Mouse (Mus musculus) cerebellum, postnatal 25 days (tissue): ENCODE results near the gene D430042O09Rik.

ENCODE experiments used
- DNase-seq, 2 experiments: peaks; one replicate each; pipeline ENCODE4 v3.0.0; 2021; ENCODE audit warnings: mixed read lengths in 2 of 2

The D430042O09Rik gene

DNA sequence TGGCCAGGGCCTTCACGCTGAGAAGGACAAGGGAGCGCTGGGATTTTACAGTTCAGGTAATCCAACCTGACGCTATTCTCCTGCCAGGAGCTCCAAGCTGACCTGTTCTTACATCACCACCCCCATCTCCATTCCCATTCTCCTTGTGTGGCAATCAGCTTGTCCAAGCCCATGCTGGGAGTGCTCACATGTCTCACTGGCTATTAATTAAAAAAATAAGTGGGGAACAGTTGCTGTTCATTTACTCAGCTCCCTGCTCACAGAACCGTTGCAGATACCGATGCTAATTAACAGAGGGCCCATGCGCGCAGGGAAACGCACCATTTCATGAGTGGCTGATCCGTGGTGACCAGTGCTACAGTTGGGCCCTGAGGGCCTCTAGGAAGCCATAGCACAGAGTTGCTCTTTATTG lies 110.6 kb downstream of the D430042O09Rik start:
- peak; percentile 80 to 81 for DNase-seq

DNA sequence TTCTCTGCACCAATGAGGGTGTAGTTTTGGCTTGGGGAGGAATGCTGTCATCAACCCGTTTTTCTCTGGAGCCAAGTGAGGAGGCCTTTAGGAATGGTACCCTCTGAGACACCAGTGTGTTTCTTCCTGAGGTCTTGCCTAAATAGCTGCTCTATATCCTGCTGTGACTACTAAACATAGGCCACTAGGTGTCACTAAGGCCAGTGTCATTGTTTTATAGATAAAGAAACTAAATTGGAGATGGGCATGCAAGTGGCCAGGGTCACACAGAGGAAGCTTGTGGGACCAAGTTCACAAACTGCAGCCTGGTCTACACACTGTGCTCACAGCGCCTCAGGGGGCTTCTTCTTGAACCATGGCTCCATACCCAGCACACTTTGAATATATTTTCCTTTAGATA lies 112.5 kb downstream of the D430042O09Rik start:
- DNase-seq: no peak

DNA sequence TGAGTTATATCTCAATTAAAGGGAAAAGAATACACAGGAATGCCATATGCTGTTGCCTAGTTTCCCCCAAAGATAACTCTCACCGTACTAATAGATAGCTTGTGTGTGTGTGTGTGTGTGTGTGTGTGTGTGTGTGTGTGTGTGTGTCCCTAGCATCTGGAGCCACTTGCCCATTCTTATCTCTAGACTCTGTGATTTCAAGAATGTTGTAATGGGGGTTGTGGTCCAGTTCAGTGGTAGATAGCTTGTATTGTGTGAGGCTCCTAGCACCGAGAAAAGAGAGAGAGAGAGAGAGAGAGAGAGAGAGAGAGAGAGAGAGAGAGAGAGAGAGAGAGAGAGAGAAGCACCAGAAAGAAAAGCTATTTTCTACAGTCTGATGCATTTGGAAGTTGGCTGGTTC lies 118.7 kb downstream of the D430042O09Rik start:
- DNase-seq: no peak

DNA sequence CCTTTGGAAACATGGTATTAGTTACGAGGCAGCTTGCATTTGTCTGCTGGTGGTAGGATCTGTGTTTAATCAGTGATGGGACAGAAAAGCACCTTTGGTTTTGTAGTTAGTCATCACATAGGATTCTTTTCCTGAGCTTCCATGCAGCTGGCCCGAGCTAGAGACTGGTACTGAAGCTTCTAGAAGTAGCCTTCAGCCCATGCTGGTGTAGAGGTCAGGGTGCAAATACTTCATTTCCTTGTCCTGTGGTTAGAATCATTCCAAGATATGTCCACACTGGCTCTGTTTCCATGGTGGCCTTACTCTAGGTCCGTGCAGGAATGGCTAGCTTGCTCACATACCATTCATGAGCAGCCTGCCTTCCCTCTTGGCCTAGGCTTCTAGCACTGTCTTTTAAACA lies 119.2 kb downstream of the D430042O09Rik start:
- no peak for DNase-seq

DNA sequence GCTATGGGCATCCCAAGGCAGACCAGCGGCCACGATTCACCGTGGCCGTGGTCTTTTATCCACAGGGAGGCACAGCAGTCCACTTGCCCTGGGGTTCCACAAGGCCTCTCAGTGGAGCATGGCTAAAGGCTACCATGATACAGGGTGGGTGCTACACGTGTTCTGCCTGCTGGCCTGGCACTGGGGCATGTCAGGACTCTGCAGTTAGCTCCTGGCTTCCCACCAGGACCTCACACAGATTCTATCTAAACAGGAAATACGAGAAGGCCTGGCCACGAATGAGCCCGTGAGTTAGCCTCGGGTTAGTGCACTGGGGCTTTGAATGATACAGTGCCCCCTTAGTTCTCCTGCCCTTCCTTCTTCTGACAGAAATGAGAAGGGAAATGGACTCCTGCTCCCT lies 119.7 kb downstream of the D430042O09Rik start:
- DNase-seq: no peak

DNA sequence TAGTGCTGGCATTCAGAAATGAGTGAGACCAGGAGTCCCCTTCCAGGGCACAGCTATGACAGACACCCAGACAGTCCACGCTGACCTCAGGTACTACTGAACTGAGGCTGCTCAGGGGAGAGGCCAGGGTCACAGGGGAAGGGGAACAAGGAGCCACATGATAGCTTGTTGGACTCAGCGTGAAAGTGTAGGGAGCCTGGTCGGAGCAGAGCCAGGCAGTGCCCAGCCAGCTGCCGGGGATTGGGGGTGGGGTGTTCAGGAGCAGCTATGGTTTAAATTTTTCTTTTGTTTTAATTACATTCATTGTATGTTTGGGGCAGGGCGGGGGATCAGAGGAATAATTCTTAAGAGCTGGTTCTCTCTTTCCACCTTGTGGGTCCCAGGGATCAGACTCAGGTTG lies 120.9 kb downstream of the D430042O09Rik start:
- no peak for DNase-seq

DNA sequence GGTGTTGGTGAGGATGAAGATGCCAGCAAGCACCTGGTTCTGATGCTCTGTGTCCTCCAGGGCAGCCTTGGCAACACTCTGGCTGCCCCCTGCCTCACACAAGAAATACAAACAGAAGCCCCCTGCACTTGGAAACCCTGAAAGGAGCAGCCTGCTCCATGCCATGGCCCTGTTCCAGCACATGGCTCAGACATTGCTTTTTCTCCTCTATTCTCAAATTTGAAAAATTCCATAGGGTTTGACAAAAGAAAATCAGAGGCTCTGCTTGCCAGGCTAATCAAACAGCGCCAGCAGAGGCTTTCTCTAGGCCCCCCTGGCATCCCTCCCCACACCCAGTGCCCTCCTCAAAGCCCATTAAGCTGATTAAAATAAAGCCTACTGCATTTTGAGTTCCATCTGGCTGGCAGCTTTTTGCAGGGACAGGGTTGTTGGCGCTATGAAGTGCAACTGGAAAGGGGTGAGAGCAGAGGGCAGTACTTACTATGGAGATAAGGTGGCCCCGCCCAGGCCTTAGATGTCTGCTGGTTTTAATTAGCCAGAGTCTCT lies 121.5 kb downstream of the D430042O09Rik start:
- no peak for DNase-seq

DNA sequence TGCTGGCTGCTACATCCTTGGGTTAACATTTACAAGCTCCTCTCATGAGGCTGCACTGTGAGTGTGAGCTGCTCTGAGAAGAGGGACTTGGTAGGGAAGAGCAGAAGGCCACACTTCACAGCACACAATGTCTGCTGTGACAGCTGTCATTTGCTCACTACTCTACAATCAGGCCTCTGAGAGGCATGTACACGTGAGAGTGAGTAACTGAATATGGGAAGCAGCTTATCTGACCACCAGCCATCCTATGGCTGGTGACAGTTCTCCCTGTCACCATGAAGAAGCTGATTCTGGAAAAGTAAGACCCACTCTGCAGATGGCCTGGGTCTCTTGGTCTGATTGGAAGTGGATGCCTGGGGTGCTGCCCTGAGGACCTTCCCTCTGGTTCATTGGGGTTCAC lies 125.1 kb downstream of the D430042O09Rik start:
- DNase-seq: no peak

DNA sequence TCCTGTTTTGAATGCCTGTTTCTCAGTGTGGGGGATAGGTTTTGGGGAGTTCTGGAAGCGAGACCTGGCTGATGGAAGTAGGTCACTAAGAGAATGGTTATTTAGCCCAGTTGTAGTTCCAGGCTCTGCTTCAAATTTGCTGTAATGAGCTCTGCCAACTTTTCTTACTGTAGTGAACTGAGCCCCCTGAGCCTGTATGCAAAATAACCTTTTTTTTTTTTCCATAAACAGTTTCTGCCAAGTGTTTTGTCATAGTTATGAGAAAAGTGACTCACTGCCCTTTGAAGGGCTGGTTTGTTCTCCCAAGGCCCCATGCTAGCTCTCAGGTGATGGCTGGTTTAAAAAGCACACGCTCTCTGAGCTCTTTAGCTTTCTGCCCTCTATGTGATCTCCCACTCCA lies 125.8 kb downstream of the D430042O09Rik start:
- DNase-seq: no peak

DNA sequence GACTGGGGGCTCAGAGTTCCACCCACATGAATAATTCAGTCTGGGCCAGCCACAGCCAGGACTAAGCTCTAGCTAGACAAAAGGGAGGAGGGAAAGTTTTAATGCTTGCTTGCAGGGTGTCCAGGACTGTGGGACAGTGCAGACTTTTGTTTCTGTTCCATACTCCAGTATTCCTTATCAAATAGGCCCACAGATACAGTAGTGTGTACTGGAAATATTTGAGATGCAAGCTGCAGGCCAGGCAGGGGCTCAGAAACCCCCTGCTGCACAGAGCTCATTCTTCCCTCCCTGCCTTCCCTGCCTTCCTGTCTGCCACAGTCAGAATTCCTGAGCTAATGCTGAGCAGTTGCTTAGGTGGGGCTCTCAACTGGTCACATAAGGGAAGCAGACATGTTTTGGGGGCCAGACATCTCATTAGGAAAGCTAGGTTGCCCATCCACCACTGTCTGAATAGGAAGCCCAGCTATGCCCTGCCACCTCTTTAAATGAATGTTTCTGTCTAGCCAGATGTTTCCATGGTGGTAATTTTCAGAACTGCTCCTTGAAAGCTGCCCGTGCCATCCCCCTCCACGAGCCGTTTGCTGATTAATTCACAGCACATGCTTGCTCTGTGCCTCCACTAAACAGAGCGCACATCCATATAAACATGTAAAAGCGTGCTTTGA lies 130.5 kb downstream of the D430042O09Rik start:
- no peak for DNase-seq

DNA sequence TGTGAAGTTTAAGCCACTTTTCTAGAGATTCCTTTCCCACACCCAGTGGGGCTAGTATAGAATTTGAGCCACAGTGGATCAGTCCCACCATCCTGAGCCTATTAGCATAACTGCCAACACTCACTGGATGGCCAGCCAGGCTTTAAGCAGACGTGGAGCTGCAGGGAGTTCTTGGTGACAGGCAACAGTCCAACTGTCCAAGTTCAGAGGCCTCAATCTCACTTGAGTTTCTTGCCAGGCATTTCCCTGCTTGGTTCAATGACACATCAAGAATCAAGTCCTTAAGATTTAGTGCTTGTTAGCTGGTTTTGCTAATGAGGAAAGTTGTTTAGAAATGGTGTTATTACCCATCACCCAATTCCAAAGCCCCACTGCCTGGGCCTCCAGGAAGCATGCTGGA lies 137.9 kb downstream of the D430042O09Rik start:
- peak in 1 of 2 experiments; percentile 42 for DNase-seq

DNA sequence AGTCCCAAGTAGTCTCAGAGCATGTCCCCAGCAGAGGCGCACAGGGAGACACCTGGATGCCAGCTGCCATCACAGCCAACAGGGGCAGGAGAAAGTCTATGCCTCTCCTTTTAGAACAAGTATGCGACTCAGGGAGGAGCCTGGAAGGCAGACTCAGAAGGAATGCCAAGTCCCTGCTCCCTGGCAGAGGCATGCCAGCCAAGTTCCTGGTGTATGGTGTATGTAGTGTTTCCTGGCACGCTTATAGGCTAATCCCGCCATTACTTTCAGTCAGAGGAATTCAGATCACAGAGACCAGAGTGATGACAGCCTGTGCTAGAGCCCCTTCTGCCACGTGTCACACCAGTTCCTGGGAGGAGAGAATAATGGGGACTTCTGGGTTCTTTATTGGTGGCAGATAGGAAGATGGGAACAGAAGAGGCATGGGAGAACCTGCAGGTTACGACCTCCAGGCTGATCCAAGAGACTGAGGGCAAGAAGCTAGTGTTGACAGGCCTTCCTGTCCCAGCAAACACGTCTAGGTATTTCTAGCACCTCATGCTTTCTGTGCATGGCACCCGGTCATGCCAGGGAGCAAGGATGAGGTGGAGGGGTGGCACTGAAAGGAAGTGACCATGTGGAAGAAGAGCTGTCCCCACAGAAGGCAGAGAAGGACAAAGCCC lies 139.3 kb downstream of the D430042O09Rik start:
- peak; percentile 26 to 45 for DNase-seq

DNA sequence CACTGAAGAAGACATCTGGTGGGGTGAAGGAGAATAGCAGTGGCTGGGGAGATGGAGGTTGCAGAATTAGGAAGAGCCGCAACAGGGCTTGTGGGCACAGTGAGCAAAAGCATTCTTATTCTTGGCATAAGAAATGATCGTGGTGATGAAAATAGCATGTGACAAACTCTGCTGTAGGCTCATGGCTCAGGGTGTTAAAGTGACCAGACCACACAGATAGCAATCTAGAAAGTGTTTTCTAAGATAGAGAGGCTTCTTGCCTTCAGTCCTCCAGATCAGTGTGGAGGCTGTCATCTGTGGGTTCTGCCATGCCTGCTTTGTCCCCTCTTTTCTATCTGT lies 139.8 kb downstream of the D430042O09Rik start:
- no peak for DNase-seq

DNA sequence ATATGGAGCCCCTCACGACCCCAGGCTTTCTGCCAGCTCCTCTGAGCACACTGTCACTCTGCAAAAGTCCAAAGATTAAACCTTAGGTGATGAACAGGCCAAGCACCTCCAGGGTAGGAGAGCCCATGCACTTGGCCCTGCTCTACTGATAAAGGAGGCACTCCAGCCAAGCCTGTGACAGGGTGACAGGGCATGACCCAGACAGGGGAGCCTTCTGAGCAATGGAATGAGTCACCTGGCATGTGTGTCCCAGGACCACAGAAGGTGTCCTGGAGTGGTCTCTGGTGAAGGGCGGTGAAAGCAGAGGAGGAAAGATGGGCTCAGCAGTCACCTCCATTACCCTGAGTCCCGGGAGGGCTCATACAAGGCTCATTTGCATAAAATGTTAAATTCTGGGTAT lies 151.9 kb downstream of the D430042O09Rik start:
- no peak for DNase-seq

DNA sequence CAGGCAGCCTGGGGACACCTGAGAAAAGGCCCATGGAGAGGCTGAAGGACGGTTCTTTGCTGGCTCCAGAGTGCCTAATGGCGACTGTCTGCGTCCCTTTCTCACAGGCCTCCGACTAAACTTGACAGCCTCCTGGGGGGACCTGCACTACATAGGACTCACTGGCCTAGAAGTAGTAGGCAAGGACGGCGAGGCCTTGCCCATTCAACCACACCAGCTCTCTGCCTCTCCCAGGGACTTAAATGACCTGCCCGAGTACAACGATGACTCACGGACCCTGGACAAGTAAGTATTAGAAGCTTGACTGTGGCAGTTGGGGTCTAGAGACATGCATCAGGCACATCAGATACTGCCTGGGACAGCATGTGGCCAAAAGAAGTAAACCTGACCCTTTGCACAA lies 152.7 kb downstream of the D430042O09Rik start:
- DNase-seq: no peak

DNA sequence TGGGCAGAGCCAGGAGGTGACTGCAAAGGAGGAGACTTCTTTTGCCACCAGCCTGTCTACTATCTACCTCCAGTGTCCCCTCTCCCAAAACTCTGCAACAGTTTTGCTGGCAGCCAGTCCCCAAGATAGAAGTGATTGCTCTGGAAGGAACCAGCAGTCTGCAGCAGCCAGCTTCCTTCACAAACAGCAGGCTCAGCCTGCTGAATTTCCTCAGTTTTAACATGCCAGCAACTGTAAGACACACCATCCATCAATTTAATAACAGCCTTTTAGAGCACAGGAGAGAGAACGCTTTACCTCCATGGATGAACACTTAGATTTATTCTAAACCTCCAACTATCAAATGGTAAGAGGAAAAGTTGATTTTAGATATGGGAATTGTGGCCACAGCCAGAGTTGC lies 156.3 kb downstream of the D430042O09Rik start:
- no peak for DNase-seq

DNA sequence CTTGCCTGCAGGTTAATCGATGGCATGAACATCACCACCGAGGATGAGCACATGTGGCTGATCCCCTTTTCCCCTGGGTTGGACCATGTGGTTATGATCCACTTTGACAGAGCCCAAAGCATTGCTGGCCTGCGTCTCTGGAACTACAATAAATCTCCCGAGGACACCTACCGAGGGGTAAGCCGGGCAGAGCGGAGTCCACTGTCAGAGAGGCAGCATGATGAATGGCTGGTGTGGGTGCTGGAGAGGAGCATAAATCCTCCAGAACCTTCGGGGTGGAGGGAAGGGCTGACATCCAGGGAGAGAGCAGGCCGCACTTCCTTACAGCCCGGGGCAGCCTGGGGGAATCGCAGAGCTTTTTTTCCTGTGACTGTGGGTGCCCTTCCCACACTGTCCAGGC lies 157.5 kb downstream of the D430042O09Rik start:
- DNase-seq: no peak

DNA sequence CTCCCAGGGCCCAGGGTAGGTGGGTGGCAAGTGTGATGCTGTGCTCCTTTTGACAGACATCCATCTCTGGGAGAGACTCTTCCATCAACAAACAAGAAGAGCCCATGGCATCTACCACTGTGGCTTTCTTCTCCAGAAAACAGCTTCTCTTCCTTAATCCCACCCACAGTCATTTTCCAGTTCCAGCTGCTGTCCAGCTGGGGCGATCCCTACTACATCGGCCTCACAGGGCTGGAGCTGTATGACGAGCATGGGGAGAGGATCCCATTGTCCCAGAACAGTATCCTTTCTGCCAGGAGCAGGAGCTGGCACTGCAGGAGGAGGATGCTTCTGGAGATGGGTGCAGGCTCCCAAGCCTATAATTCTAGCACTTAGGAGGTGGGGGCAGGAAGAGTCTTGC lies 160.9 kb downstream of the D430042O09Rik start:
- DNase-seq: no peak

DNA sequence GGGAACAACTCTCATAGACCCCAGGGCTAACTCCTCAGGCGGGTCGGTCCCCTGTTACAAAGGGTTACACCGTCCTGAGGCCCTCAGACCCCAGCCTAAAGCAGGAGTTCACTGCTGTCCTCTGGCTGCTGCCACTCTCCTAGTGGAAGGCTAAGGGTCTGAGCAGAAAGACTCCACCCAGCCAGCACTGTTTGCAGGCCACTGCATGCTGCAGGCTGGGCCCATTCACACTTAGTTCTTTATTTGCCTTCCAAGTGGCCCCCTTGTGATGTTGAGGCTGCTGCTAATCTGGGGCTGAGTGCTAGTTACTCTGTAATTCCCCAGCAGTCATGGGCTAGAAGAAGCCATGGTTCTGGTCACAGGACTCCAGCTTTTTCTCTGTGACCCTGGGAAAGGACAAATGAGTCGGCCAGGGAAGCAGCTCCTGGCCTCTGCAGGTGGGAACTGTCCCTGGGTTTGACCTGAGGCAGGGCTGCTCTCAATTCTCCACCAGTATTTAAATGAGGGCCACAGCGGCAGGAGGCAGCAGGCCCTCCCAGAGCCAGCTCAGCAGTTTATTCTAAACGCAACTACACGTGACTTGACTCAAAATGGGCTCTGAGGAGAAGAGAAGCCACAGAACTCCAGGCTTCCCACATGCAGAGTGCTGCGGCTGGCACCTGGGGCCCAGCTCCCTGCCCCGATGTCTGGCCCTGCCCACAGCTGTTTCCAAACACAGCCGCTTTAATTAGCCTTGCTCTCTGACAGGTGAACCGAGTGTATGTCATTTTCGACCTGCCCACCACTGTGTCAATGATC lies 163.9 kb downstream of the D430042O09Rik start:
- no peak for DNase-seq

DNA sequence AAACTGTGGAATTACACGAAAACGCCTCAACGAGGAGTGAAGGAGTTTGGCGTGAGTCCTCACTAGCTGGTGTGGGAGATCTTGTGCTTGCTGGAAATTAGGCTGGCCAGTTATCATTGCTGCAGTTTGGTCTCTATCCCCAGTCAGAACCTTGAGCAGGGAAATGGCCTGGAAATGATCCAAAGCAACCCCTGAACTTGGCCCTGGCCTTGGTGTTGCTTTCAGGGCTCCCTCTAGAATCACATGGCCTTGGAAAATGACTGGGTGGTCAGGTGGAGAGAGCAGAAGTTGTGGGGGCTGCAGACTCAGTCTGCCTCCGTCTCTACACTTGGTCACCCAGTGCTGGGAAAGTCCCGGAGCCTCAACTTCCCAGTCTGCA lies 164.5 kb downstream of the D430042O09Rik start:
- DNase-seq: no peak

DNA sequence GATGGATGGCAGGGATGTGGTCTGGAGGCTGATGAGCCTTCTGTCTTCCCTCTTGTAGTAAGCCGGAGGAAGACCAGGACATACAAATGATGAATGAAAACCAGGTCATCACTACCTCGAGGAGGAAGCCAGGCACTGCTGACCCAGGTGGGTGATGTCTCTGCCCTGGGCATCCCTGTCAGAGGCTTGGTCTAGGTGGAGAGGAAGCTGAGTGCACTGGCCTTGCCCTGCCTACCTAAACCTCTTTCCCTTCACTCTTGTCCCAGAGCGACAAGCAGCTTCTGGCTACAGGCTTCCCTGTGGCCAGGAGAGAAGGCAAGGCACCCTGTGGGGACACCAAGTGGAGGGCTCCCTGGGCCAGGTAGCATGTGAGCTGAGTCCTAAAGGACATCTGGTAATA lies 165.2 kb downstream of the D430042O09Rik start:
- DNase-seq: no peak

DNA sequence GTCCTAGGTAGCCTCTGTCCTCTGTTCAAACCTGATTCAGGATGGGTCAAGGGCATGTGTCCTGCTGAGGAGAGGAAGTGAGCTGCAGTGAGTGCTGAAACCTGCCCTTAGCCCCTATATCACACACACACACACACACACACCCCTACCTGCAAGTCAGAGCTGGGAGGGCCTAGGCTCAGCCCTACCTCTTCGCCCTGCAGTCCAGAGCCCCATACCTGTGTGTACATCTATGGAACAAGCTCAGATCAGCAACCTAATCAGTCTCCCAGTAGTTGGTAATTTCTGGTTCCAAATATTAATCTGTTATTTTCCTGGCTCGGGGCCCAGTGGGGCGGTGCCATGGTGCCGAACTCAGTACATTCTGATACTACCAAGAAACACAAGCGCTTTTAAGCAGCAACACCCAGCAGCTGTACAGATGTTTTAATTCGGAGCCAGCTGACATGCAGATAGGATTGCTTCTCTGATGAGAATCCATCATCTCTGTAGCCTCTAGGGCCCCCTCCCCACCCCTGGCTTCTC lies 166.3 kb downstream of the D430042O09Rik start:
- no peak for DNase-seq

DNA sequence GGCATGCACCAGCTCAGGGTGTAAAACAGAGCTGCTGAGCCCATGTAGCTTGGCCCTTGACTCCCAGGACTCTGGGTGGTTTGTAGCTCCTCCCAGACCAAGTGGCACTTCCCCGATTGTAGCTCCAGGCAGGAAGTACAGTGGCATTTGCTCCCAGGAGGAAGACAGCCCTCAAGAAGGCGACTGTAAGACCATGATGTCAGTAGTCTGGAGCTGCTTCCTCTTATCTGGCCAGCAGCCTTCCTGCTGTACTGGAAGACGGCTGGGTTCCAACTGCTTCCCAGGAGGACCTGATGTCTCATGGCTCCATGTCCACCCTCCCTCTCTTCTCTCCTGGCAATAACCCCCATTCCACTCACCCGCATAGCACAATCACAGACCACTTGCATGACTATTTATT lies 170.4 kb downstream of the D430042O09Rik start:
- peak in 1 of 2 experiments; percentile 26 for DNase-seq

DNA sequence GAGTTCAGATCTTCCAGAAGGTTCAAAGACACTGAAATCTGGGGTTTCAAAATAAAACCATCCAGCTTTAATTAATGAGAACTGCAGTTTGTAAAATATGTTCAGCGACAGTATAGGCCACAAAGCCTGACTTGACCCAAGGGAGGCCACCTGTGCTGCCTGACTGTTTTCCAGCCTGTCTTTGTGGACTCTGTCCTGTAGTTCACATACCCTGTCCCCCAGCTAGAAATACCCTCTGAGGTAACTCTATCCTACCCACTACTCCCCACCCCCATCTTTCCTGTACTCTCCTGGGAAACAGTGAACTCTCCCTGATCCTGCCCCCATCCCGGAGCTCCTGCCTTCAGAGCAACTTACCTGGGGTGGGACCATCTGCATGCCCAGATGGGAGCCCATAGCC lies 175.5 kb downstream of the D430042O09Rik start:
- DNase-seq: no peak
